Mouse (Mus musculus): ENCODE results near the gene Kpna7. TPM values are rescaled to one million over a fixed set of nuclear protein-coding genes. Genes with fewer than 3 reads are reported as not detected.
A peak's percentile ranks its signal among the peaks of the same experiment; 100 is the strongest.

Kpna7 gene
- total and polyA plus RNA-seq, 3 experiments = 0.35 to 2.2 TPM; not detected in 1

GRCm38 (mm10) chr5:144998491-144998890, 85.3 kb downstream of the Kpna7 start:
- TF ChIP-seq SMC3 (IDR thresholded peaks at IDR 0.05; ENCODE audit: low read depth, low read length) = peak; percentile 95
- TF ChIP-seq ZC3H11A (IDR thresholded peaks at IDR 0.05; ENCODE audit: low read depth, low read length) = peak; percentile 60
- 0 out of 2 replicates have a peak, but pooled peaks have one; percentile 18 for TF ChIP-seq MYC (IDR thresholded peaks at IDR 0.05; ENCODE audit: low read depth, low read length)
- no peak for TF ChIP-seq E2F4 (IDR thresholded peaks at IDR 0.05; ENCODE audit: borderline replicate concordance, low read depth, low read length)
- no peak for TF ChIP-seq ZMIZ1 (IDR thresholded peaks at IDR 0.05; ENCODE audit: low read depth, low read length)
- TF ChIP-seq CHD1 (IDR thresholded peaks at IDR 0.05; ENCODE audit: low read depth, low read length) = no peak
- peak in 1 of 2 experiments; percentile 20; a peak in 1 of 4 replicates for TF ChIP-seq EP300 (IDR thresholded peaks at IDR 0.05; ENCODE audit: low read depth in 1 of 2, low read length in 2 of 2)
- TF ChIP-seq CTCF (IDR thresholded peaks at IDR 0.05 in 2 of 3, conservative IDR thresholded peaks at IDR 0.05 in 1 of 3; ENCODE audit: control insufficient read depth in 1 of 3, insufficient read depth in 1 of 3, low read depth in 2 of 3, low read length in 3 of 3, poor library complexity in 1 of 3, severe bottlenecking in 1 of 3) = peak in 2 of 3 experiments; percentile 79 to 82
- TF ChIP-seq ZNF384 (IDR thresholded peaks at IDR 0.05; ENCODE audit: low read depth, low read length) = peak; percentile 42; the same call in 1 of the 2 replicates
- 0 out of 2 replicates have a peak, but pooled peaks have one; percentile 44 for TF ChIP-seq TBP (IDR thresholded peaks at IDR 0.05; ENCODE audit: low read depth, low read length)
- TF ChIP-seq MEF2A (IDR thresholded peaks at IDR 0.05; ENCODE audit: extremely low read depth, insufficient replicate concordance, low read depth, low read length, poor library complexity, severe bottlenecking) = no peak
- TF ChIP-seq RAD21 (IDR thresholded peaks at IDR 0.05; ENCODE audit: low read depth, low read length) = peak; percentile 70
- TF ChIP-seq BHLHE40 (IDR thresholded peaks at IDR 0.05; ENCODE audit: borderline replicate concordance, low read depth, low read length) = no peak
- no peak; the same call in 1 of the 2 replicates for TF ChIP-seq JUND (IDR thresholded peaks at IDR 0.05; ENCODE audit: low read depth, low read length)
- TF ChIP-seq POLR2A (IDR thresholded peaks at IDR 0.05; ENCODE audit: control insufficient read depth in 1 of 2, insufficient read depth in 1 of 2, low read depth in 1 of 2, low read length in 2 of 2, poor library complexity in 1 of 2) = no peak
- no peak for TF ChIP-seq ELF1 (IDR thresholded peaks at IDR 0.05; ENCODE audit: low read depth, low read length)
- no peak for TF ChIP-seq ZKSCAN1 (IDR thresholded peaks at IDR 0.05; ENCODE audit: low read depth, low read length)
- TF ChIP-seq USF2 (IDR thresholded peaks at IDR 0.05; ENCODE audit: borderline replicate concordance in 1 of 2, insufficient read depth in 1 of 2, low read depth in 1 of 2, low read length in 2 of 2) = no peak
- no peak for TF ChIP-seq NRF1 (IDR thresholded peaks at IDR 0.05; ENCODE audit: insufficient read depth, low read depth, low read length, poor library complexity, severe bottlenecking)
- no peak for TF ChIP-seq GABPA (IDR thresholded peaks at IDR 0.05; ENCODE audit: low read depth, low read length)
- no peak for TF ChIP-seq KAT2A (conservative IDR thresholded peaks at IDR 0.05; ENCODE audit: low read depth, low read length)
- no peak for TF ChIP-seq TCF12 (IDR thresholded peaks at IDR 0.05; ENCODE audit: low read depth, low read length)
- no peak for TF ChIP-seq NELFE (IDR thresholded peaks at IDR 0.05; ENCODE audit: low read depth, low read length)
- 0 out of 2 replicates have a peak, but pooled peaks have one; percentile 25 for TF ChIP-seq HCFC1 (IDR thresholded peaks at IDR 0.05; ENCODE audit: low read depth, low read length)
- TF ChIP-seq CHD2 (IDR thresholded peaks at IDR 0.05; ENCODE audit: low read length) = no peak
- no peak for TF ChIP-seq POLR2AphosphoS2 (IDR thresholded peaks at IDR 0.05; ENCODE audit: low read length)
- H3K27ac ChIP-seq (ENCODE audit: control insufficient read depth, low read depth, low read length) = no peak overlapping the region
- DNase-seq (ENCODE audit: low read depth, low spot score) = peak; percentile 90
- H3K4me1 ChIP-seq (ENCODE audit: control insufficient read depth in 1 of 2, insufficient read depth in 2 of 2, low read length in 2 of 2) = peaks cover 3 to 7% of the 10 kb centered on the region in 2 experiments; a peak in 2 of 4 replicates
- no peaks in the 10 kb centered on the region for H3K36me3 ChIP-seq (ENCODE audit: control insufficient read depth in 1 of 2, insufficient read depth in 2 of 2, low read length in 2 of 2)
- H3K9ac ChIP-seq (ENCODE audit: control insufficient read depth, low read depth, low read length, poor library complexity, severe bottlenecking) = no peak overlapping the region
- no peaks in the 10 kb centered on the region for H3K79me2 ChIP-seq (ENCODE audit: control insufficient read depth, insufficient read depth, low read length, poor library complexity)
- H3K27me3 ChIP-seq (ENCODE audit: control insufficient read depth in 1 of 2, insufficient read depth in 2 of 2, low read length in 2 of 2) = no peaks in the 10 kb centered on the region
- no peaks in the 10 kb centered on the region for H3K9me3 ChIP-seq (replicated peaks; ENCODE audit: insufficient read depth, low read length)
- H3K4me3 ChIP-seq (ENCODE audit: control insufficient read depth in 1 of 2, insufficient read depth in 1 of 2, low read depth in 2 of 2, low read length in 2 of 2) = no peak overlapping the region

Measured in MEL (cell line).